In genomic region chr13:51170215-51170614, GRCm38 (mm10) we compare ENCODE assay signal across 8 mouse cellular contexts. TPM values are rescaled to one million over a fixed set of nuclear protein-coding genes. Genes with fewer than 3 reads are reported as not detected.
DNase-seq lines count a peak whose midpoint lies in the region; ATAC-seq and TF ChIP-seq lines count a peak whose summit lies in the region.

No protein-coding gene starts in this region.

- H3K9ac ChIP-seq in liver, embryonic 14.5 days (replicated peaks), result no peak overlapping the region
- H3K9ac ChIP-seq in stomach, embryonic 14.5 days (replicated peaks; ENCODE audit: low read depth, low read length), result no peak overlapping the region

- 25% methylated on average over 11 of the region's 11 CpGs for WGBS in liver, embryonic 14.5 days (ENCODE audit: insufficient replicate concordance)
- 24% methylated on average over 11 of the region's 11 CpGs for WGBS in stomach, embryonic 14.5 days

- no peak for TF ChIP-seq EP300 in liver, embryonic 14.5 days (IDR thresholded peaks at IDR 0.05; ENCODE audit: low read depth)

- no peak overlapping the region for H3K4me3 ChIP-seq in liver, embryonic 14.5 days (ENCODE audit: insufficient read depth in 1 of 2, low read depth in 2 of 2, low read length in 2 of 2)
- peak overlapping the region; percentile 51 for H3K4me3 ChIP-seq in stomach, embryonic 14.5 days (ENCODE audit: low read depth, low read length)

- H3K4me2 ChIP-seq in liver, embryonic 14.5 days (ENCODE audit: low read depth), result peak overlapping the region; percentile 56
- peak overlapping the region; percentile 99 for H3K4me2 ChIP-seq in stomach, embryonic 14.5 days (replicated peaks; ENCODE audit: low read depth, low read length)

- no peaks in the 10 kb centered on the region for H3K36me3 ChIP-seq in liver, embryonic 14.5 days (replicated peaks; ENCODE audit: control insufficient read depth, insufficient read depth, low read depth)
- H3K36me3 ChIP-seq in stomach, embryonic 14.5 days (ENCODE audit: control insufficient read depth, insufficient read depth, low read length), result no peaks in the 10 kb centered on the region

- intact Hi-C loops in heart, postnatal 10 days (cut with DNase I), result loop anchor here (5.0 kb wide), 2 partner anchors 68 to 208 kb away; partner anchors contain the start of gene Spin1

- TF ChIP-seq CTCF in liver, embryonic 14.5 days (IDR thresholded peaks at IDR 0.05; ENCODE audit: low read depth), result no peak

- no peaks in the 10 kb centered on the region for H3K4me1 ChIP-seq in liver, embryonic 14.5 days (replicated peaks; ENCODE audit: control insufficient read depth in 2 of 2, insufficient read depth in 2 of 2, low read length in 1 of 2)
- no peaks in the 10 kb centered on the region for H3K4me1 ChIP-seq in stomach, embryonic 14.5 days (ENCODE audit: control insufficient read depth, insufficient read depth, low read length)

- H3K27me3 ChIP-seq in liver, embryonic 14.5 days (ENCODE audit: control insufficient read depth, insufficient read depth, low read length), result peaks cover 13% of the 10 kb centered on the region
- H3K27me3 ChIP-seq in stomach, embryonic 14.5 days (ENCODE audit: control insufficient read depth, insufficient read depth, low read length), result no peaks in the 10 kb centered on the region

- no peak overlapping the region for H3K27ac ChIP-seq in liver, embryonic 14.5 days
- no peak overlapping the region for H3K27ac ChIP-seq in stomach, embryonic 14.5 days (ENCODE audit: low read length)

- no peak for ATAC-seq in liver, embryonic 14.5 days (ENCODE audit: insufficient read depth)
- 0 out of 2 replicates have a peak, but pooled peaks have one; percentile 1 for ATAC-seq in stomach, embryonic 14.5 days (ENCODE audit: insufficient number of reproducible peaks, insufficient read depth, low FRiP score, low read depth)
- no peak for ATAC-seq in activated CD4-positive, CD25-positive, alpha-beta regulatory T cell, adult 4 months

- no peaks in the 10 kb centered on the region for H3K9me3 ChIP-seq in liver, embryonic 14.5 days (ENCODE audit: control insufficient read depth, low read length)
- no peaks in the 10 kb centered on the region for H3K9me3 ChIP-seq in stomach, embryonic 14.5 days (ENCODE audit: control insufficient read depth, low read depth, low read length)

- DNase-seq in kidney, postnatal 10 days, result peak; percentile 25
- DNase-seq in kidney, adult 8-10 months, result no peak
- DNase-seq in heart, postnatal 10 days, result peak; percentile 41 to 49
- no peak for DNase-seq in liver, embryonic 14.5 days (ENCODE audit: low read depth in 3 of 3, low spot score in 3 of 3)
- DNase-seq in left cerebral cortex, adult 8-10 months (ENCODE audit: low spot score in 2 of 2), result no peak
- no peak for DNase-seq in kidney, postnatal 25 days

RNA-seq across cellular contexts. Expression of gene Nxnl2, which starts 0.6 kb away (rescaled TPM):
- 1 to 10 TPM; 1.3 to 3.3 TPM for total RNA-seq in heart, postnatal 10 days (2021)
- 0.04 and 0.13 TPM in 2 replicates for polyA plus RNA-seq in liver, embryonic 14.5 days (2012; rRNA removed)
- polyA plus RNA-seq in liver, embryonic 14.5 days (2014; fragmentation: Nextera tagmentation; extraction: Ambion mirVana), result not detected in 2 replicates
- polyA plus RNA-seq in stomach, embryonic 14.5 days (2014; fragmentation: Nextera tagmentation; extraction: Ambion mirVana), result 1.0 and 1.1 TPM in 2 replicates
- 1 to 10 TPM in 1 of 4 experiments, not detected in 3; 1.1 TPM for total RNA-seq in left cerebral cortex, adult 8-10 months (2022)
- polyA plus RNA-seq in activated CD4-positive, CD25-positive, alpha-beta regulatory T cell, adult 4 months (2017; shearing (Covaris generic)), result under 1 TPM; 0.34 to 0.42 TPM

Comparison
In these comparisons a context has a peak if more than half of its experiments do, and no peak if none do; other contexts are left out.
1. DNase-seq: peak in kidney, postnatal 10 days (single experiment) and heart, postnatal 10 days (2 of 2); none in kidney, adult 8-10 months (0 of 2), liver, embryonic 14.5 days (0 of 3), left cerebral cortex, adult 8-10 months (0 of 2) and kidney, postnatal 25 days (0 of 2).